ENCODE assay signal across 8 mouse cellular contexts in the genomic region with DNA sequence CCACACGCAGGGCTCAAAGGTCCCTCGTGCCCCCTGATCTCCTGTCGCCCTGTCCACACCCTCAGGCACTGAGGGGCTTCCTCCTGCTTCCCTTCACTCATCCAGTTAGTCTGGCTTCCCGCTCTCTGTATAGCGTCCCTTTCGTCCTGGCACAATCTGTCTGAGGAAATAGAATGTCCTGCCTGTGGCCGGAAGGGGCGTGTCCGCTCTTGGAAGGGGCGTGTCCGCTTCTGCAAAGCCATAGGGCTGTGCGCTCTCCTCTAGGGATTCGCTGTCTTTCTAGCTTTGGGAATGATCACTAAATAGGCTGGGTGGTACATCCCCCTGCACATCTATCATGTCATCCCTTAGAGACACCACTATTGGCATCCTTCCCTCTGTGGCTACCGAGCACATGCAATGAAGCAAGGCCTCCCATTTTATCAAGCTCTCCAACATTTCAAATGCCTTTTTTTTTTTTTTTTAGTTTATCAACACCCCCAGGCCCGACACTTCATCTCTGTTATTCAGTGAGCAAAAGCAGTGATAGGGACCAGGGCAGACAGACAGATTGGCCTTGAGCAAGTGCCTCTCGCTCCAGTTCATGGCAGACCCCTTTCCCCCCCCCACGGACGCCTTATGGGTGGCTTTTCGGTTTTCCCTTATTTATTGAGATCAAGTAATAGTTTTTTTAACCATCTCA. TPM values are rescaled to one million over a fixed set of nuclear protein-coding genes. Genes with fewer than 3 reads are reported as not detected.
DNase-seq lines count a peak whose midpoint lies in the region; ATAC-seq lines count a peak whose summit lies in the region.

No protein-coding gene starts in this region.

- no peaks in the 10 kb centered on the region for H3K27me3 ChIP-seq in limb, embryonic 11.5 days (ENCODE audit: control insufficient read depth, insufficient read depth, low read length)
- no peaks in the 10 kb centered on the region for H3K27me3 ChIP-seq in neural tube, embryonic 14.5 days (ENCODE audit: control insufficient read depth, insufficient read depth, low read length)

- WGBS in limb, embryonic 11.5 days: 61% methylated on average over 19 of the region's 19 CpGs
- 50% methylated on average over 19 of the region's 19 CpGs for WGBS in neural tube, embryonic 14.5 days

- no peak overlapping the region for H3K4me2 ChIP-seq in limb, embryonic 11.5 days (ENCODE audit: low read depth, severe bottlenecking)
- no peak overlapping the region; the same call in 1 of the 2 replicates for H3K4me2 ChIP-seq in neural tube, embryonic 14.5 days (ENCODE audit: low read depth, low read length)

- H3K36me3 ChIP-seq in limb, embryonic 11.5 days (ENCODE audit: control insufficient read depth, insufficient read depth, low read length): no peaks in the 10 kb centered on the region
- H3K36me3 ChIP-seq in neural tube, embryonic 14.5 days (ENCODE audit: control insufficient read depth, insufficient read depth, low read length): no peaks in the 10 kb centered on the region

- H3K9ac ChIP-seq in limb, embryonic 11.5 days (ENCODE audit: low read length): no peak overlapping the region
- no peak overlapping the region for H3K9ac ChIP-seq in neural tube, embryonic 14.5 days (replicated peaks; ENCODE audit: low read depth, low read length)

- no peaks in the 10 kb centered on the region for H3K9me3 ChIP-seq in limb, embryonic 11.5 days (ENCODE audit: control insufficient read depth, low read length)
- no peaks in the 10 kb centered on the region for H3K9me3 ChIP-seq in neural tube, embryonic 14.5 days (ENCODE audit: control insufficient read depth, low read length)

- H3K27ac ChIP-seq in limb, embryonic 11.5 days (replicated peaks; ENCODE audit: low read depth, low read length): no peak overlapping the region
- H3K27ac ChIP-seq in neural tube, embryonic 14.5 days (ENCODE audit: low read depth, low read length): no peak overlapping the region

- peak; percentile 30 to 78 for DNase-seq in spleen, postnatal 10 days (ENCODE audit: low spot score in 2 of 2)
- DNase-seq in spleen, adult 18-20 months: no peak
- DNase-seq in embryo, embryonic 9.5 days (ENCODE audit: extremely low spot score): peak; percentile 38
- peak; percentile 41 for DNase-seq in limb, embryonic 11.5 days (ENCODE audit: low spot score)
- DNase-seq in frontal cortex, postnatal 14 days (ENCODE audit: low spot score in 2 of 2): no peak
- DNase-seq in right cerebral cortex, postnatal 25 days: no peak
- no peak for DNase-seq in frontal cortex, postnatal 36 days (ENCODE audit: low spot score in 2 of 2)

- no peak for ATAC-seq in limb, embryonic 11.5 days (ENCODE audit: insufficient number of reproducible peaks, low FRiP score, low TSS enrichment, low read depth)
- ATAC-seq in neural tube, embryonic 14.5 days (ENCODE audit: low read depth): peak; percentile 28; the same call in 1 of the 2 replicates

- H3K4me1 ChIP-seq in limb, embryonic 11.5 days (ENCODE audit: control insufficient read depth, insufficient read depth, low read length): 0 out of 2 replicates have a peak, but pooled peaks cover 2% of the 10 kb centered on the region
- H3K4me1 ChIP-seq in neural tube, embryonic 14.5 days (ENCODE audit: control insufficient read depth, insufficient read depth, low read length): no peaks in the 10 kb centered on the region

- H3K4me3 ChIP-seq in limb, embryonic 11.5 days (ENCODE audit: low read depth, low read length): no peak overlapping the region
- H3K4me3 ChIP-seq in neural tube, embryonic 14.5 days (ENCODE audit: low read depth, low read length): no peak overlapping the region

RNA-seq across cellular contexts. Expression of a gene that starts 13.6 kb away (rescaled TPM):
- 0.37 TPM in 1 of 2 replicates, not detected in the other for polyA plus RNA-seq in limb, embryonic 11.5 days (2014; fragmentation: Nextera tagmentation; extraction: Ambion mirVana)
- polyA plus RNA-seq in neural tube, embryonic 14.5 days (2014; fragmentation: Nextera tagmentation; extraction: Ambion mirVana): 0.13 and 0.29 TPM in 2 replicates

Comparison
In these comparisons a context has a peak if more than half of its experiments do, and no peak if none do; other contexts are left out.
1. DNase-seq: peak in spleen, postnatal 10 days (2 of 2), embryo, embryonic 9.5 days (single experiment) and limb, embryonic 11.5 days (single experiment); none in spleen, adult 18-20 months (0 of 2), frontal cortex, postnatal 14 days (0 of 2), right cerebral cortex, postnatal 25 days (single experiment) and frontal cortex, postnatal 36 days (0 of 2).